Mouse (Mus musculus): ENCODE data around the gene Crygs. TPM values are rescaled to one million over a fixed set of nuclear protein-coding genes. Genes with fewer than 3 reads are reported as not detected.

Crygs gene
- polyA plus RNA-seq, 1 experiment from 2014 or later: not detected

GRCm38 (mm10) chr16:22832932-22833525 is 21.7 kb upstream of the Crygs start:
- ATAC-seq (ENCODE audit: insufficient read depth, low FRiP score, low read depth): no peak
- no peak overlapping the region for H3K4me3 ChIP-seq (replicated peaks)
- H3K9ac ChIP-seq: no peak overlapping the region
- 90% methylated on average over 3 of the region's 3 CpGs for WGBS
- H3K9me3 ChIP-seq: no peaks in the 10 kb centered on the region
- no peaks in the 10 kb centered on the region for H3K27me3 ChIP-seq (replicated peaks)
- H3K4me1 ChIP-seq: no peaks in the 10 kb centered on the region
- no peak overlapping the region for H3K27ac ChIP-seq
- no peak overlapping the region for H3K4me2 ChIP-seq
- H3K36me3 ChIP-seq: peaks cover 14% of the 10 kb centered on the region; the same call in 1 of the 2 replicates

- H3K9ac ChIP-seq: no peak overlapping the region
- WGBS: 57% methylated on average over 8 of the region's 8 CpGs
- no peak overlapping the region for H3K4me3 ChIP-seq (replicated peaks)
- no peak for ATAC-seq (ENCODE audit: insufficient read depth, low FRiP score, low read depth)
- no peak overlapping the region for H3K27ac ChIP-seq
- no peaks in the 10 kb centered on the region for H3K4me1 ChIP-seq
- no peak overlapping the region for H3K4me2 ChIP-seq
- H3K9me3 ChIP-seq: no peaks in the 10 kb centered on the region
- no peaks in the 10 kb centered on the region for H3K27me3 ChIP-seq (replicated peaks)
- H3K36me3 ChIP-seq: peaks cover 5% of the 10 kb centered on the region; the same call in 1 of the 2 replicates
Observed at GRCm38 (mm10) chr16:22820731-22821130, 9.4 kb upstream of the Crygs start.

GRCm38 (mm10) chr16:22807468-22808070 is 3.8 kb downstream of the Crygs start:
- no peaks in the 10 kb centered on the region for H3K9me3 ChIP-seq
- no peaks in the 10 kb centered on the region for H3K36me3 ChIP-seq
- WGBS: 13% methylated on average over 17 of the region's 17 CpGs
- no peak overlapping the region for H3K9ac ChIP-seq
- no peak overlapping the region for H3K27ac ChIP-seq
- peak overlapping the region; percentile 47 for H3K4me2 ChIP-seq
- H3K4me1 ChIP-seq: no peaks in the 10 kb centered on the region
- no peaks in the 10 kb centered on the region for H3K27me3 ChIP-seq (replicated peaks)
- H3K4me3 ChIP-seq (replicated peaks): 0 out of 2 replicates have a peak overlapping the region, but pooled peaks have one; percentile 6
- no peak for ATAC-seq (ENCODE audit: insufficient read depth, low FRiP score, low read depth)

GRCm38 (mm10) chr16:22802786-22803185 is 8.6 kb downstream of the Crygs start:
- H3K4me2 ChIP-seq: no peak overlapping the region
- no peak overlapping the region for H3K27ac ChIP-seq
- WGBS: 81% methylated on average over 7 of the region's 7 CpGs
- no peaks in the 10 kb centered on the region for H3K4me1 ChIP-seq
- H3K9ac ChIP-seq: no peak overlapping the region
- H3K27me3 ChIP-seq (replicated peaks): no peaks in the 10 kb centered on the region
- no peak overlapping the region for H3K4me3 ChIP-seq (replicated peaks)
- no peaks in the 10 kb centered on the region for H3K9me3 ChIP-seq
- no peak for ATAC-seq (ENCODE audit: insufficient read depth, low FRiP score, low read depth)
- H3K36me3 ChIP-seq: no peaks in the 10 kb centered on the region

GRCm38 (mm10) chr16:22800849-22801109 is 10.6 kb downstream of the Crygs start:
- WGBS: 57% methylated on average over 5 of the region's 5 CpGs
- H3K4me2 ChIP-seq: no peak overlapping the region
- H3K9ac ChIP-seq: no peak overlapping the region
- no peaks in the 10 kb centered on the region for H3K9me3 ChIP-seq
- H3K27ac ChIP-seq: no peak overlapping the region
- no peak for ATAC-seq (ENCODE audit: insufficient read depth, low FRiP score, low read depth)
- H3K27me3 ChIP-seq (replicated peaks): no peaks in the 10 kb centered on the region
- H3K36me3 ChIP-seq: no peaks in the 10 kb centered on the region
- H3K4me1 ChIP-seq: no peaks in the 10 kb centered on the region
- H3K4me3 ChIP-seq (replicated peaks): no peak overlapping the region

GRCm38 (mm10) chr16:22800026-22800848 is 11.1 kb downstream of the Crygs start:
- H3K27me3 ChIP-seq (replicated peaks): no peaks in the 10 kb centered on the region
- no peaks in the 10 kb centered on the region for H3K4me1 ChIP-seq
- WGBS: 69% methylated on average over 6 of the region's 6 CpGs
- ATAC-seq (ENCODE audit: insufficient read depth, low FRiP score, low read depth): no peak
- no peak overlapping the region for H3K27ac ChIP-seq
- H3K4me3 ChIP-seq (replicated peaks): no peak overlapping the region
- H3K9me3 ChIP-seq: no peaks in the 10 kb centered on the region
- no peak overlapping the region for H3K4me2 ChIP-seq
- H3K36me3 ChIP-seq: no peaks in the 10 kb centered on the region
- no peak overlapping the region for H3K9ac ChIP-seq

GRCm38 (mm10) chr16:22798520-22798919 is 12.9 kb downstream of the Crygs start:
- ATAC-seq (ENCODE audit: insufficient read depth, low FRiP score, low read depth): no peak
- no peaks in the 10 kb centered on the region for H3K4me1 ChIP-seq
- no peak overlapping the region for H3K9ac ChIP-seq
- H3K9me3 ChIP-seq: no peaks in the 10 kb centered on the region
- WGBS: 84% methylated on average over 3 of the region's 3 CpGs
- H3K36me3 ChIP-seq: no peaks in the 10 kb centered on the region
- H3K4me2 ChIP-seq: no peak overlapping the region
- H3K4me3 ChIP-seq (replicated peaks): no peak overlapping the region
- no peak overlapping the region for H3K27ac ChIP-seq
- no peaks in the 10 kb centered on the region for H3K27me3 ChIP-seq (replicated peaks)

- no peak for ATAC-seq (ENCODE audit: insufficient read depth, low FRiP score, low read depth)
- Histone ChIP-seq H3K36me3 (no peaks in the 10 kb centered on the region), H3K4me2 (no peak overlapping the region), H3K4me3 (replicated peaks) (no peak overlapping the region), H3K9ac (no peak overlapping the region), H3K27ac (no peak overlapping the region), H3K4me1 (no peaks in the 10 kb centered on the region), H3K9me3 (no peaks in the 10 kb centered on the region), H3K27me3 (replicated peaks) (no peaks in the 10 kb centered on the region)
- 74% methylated on average over 5 of the region's 5 CpGs for WGBS
Observed at GRCm38 (mm10) chr16:22797521-22797920, 13.9 kb downstream of the Crygs start.

- WGBS: 79% methylated on average over 3 of the region's 3 CpGs
- no peaks in the 10 kb centered on the region for H3K27me3 ChIP-seq (replicated peaks)
Observed at GRCm38 (mm10) chr16:22795497-22795896, 15.9 kb downstream of the Crygs start.

GRCm38 (mm10) chr16:22791235-22791634 is 20.1 kb downstream of the Crygs start:
- H3K27me3 ChIP-seq (replicated peaks): no peaks in the 10 kb centered on the region
- ATAC-seq (ENCODE audit: insufficient read depth, low FRiP score, low read depth): no peak
- no peak overlapping the region for H3K27ac ChIP-seq
- H3K4me2 ChIP-seq: no peak overlapping the region
- no peaks in the 10 kb centered on the region for H3K9me3 ChIP-seq
- no peak overlapping the region for H3K4me3 ChIP-seq (replicated peaks)
- no peak overlapping the region for H3K9ac ChIP-seq
- H3K36me3 ChIP-seq: no peaks in the 10 kb centered on the region
- 26% methylated on average over 2 of the region's 2 CpGs for WGBS
- 0 out of 2 replicates have a peak, but pooled peaks cover 4% of the 10 kb centered on the region for H3K4me1 ChIP-seq

More at GRCm38 (mm10) chr16:22795497-22795896, 15.9 kb downstream of the Crygs start:
- no peaks in the 10 kb centered on the region for H3K36me3 ChIP-seq
- no peak for ATAC-seq (ENCODE audit: insufficient read depth, low FRiP score, low read depth)
- no peak overlapping the region for H3K4me3 ChIP-seq (replicated peaks)
- H3K9ac ChIP-seq: no peak overlapping the region
- H3K9me3 ChIP-seq: no peaks in the 10 kb centered on the region
- no peak overlapping the region for H3K27ac ChIP-seq
- 0 out of 2 replicates have a peak, but pooled peaks cover 4% of the 10 kb centered on the region for H3K4me1 ChIP-seq
- H3K4me2 ChIP-seq: no peak overlapping the region

GRCm38 (mm10) chr16:22789908-22790367 is 21.4 kb downstream of the Crygs start:
- WGBS: 30% methylated on average over 10 of the region's 10 CpGs
- no peak for ATAC-seq (ENCODE audit: insufficient read depth, low FRiP score, low read depth)
- no peaks in the 10 kb centered on the region for H3K36me3 ChIP-seq
- no peaks in the 10 kb centered on the region for H3K9me3 ChIP-seq
- peak overlapping the region; percentile 19; the same call in 1 of the 2 replicates for H3K4me2 ChIP-seq
- no peak overlapping the region for H3K9ac ChIP-seq
- H3K4me1 ChIP-seq: 0 out of 2 replicates have a peak, but pooled peaks cover 4% of the 10 kb centered on the region
- no peak overlapping the region for H3K4me3 ChIP-seq (replicated peaks)
- no peaks in the 10 kb centered on the region for H3K27me3 ChIP-seq (replicated peaks)
- H3K27ac ChIP-seq: no peak overlapping the region

- no peaks in the 10 kb centered on the region for H3K9me3 ChIP-seq
- H3K4me3 ChIP-seq (replicated peaks): no peak overlapping the region
- no peaks in the 10 kb centered on the region for H3K27me3 ChIP-seq (replicated peaks)
- no peak overlapping the region for H3K9ac ChIP-seq
- WGBS: 79% methylated on average over 5 of the region's 5 CpGs
- H3K27ac ChIP-seq: no peak overlapping the region
- ATAC-seq (ENCODE audit: insufficient read depth, low FRiP score, low read depth): no peak
- no peaks in the 10 kb centered on the region for H3K36me3 ChIP-seq
- H3K4me1 ChIP-seq: no peaks in the 10 kb centered on the region
- H3K4me2 ChIP-seq: no peak overlapping the region
Observed at GRCm38 (mm10) chr16:22782686-22783085, 28.7 kb downstream of the Crygs start.

Data from stomach, embryonic 15.5 days (tissue).